8 mouse cellular contexts compared by ENCODE assay signal in the genomic region with DNA sequence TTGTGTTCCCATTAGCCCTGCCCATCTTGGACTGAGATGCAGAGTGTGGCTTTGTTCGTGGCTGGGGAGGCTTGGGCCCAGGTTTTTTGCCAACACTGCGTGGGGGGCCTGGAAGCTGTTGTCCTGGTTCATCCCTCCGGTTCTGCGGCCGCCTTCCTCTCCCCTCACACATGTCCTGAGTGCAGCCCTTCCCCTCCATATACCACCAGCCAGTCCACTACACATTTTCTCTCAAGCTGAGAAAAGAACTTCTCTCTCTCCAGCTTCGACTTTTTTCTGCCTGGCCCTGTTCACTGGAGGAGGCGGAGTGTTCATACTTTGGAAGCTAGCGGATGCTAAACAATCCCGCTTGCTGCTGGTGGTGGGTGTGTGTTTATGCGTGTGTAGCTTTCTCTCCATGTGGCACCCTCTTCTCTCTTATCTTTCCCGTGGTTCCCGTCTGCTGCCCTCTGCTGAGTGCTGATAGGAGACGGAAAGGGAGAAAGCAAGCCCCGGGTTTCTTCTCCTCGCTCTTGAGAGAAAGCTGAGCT. TPM values are rescaled to one million over a fixed set of nuclear protein-coding genes. Genes with fewer than 3 reads are reported as not detected.
DNase-seq lines count a peak whose midpoint lies in the region; ATAC-seq and TF ChIP-seq lines count a peak whose summit lies in the region.

No protein-coding gene starts in this region.

- ATAC-seq in neural tube, embryonic 12.5 days (ENCODE audit: low FRiP score, low read depth) = no peak
- no peak; the same call in 1 of the 2 replicates for ATAC-seq in embryonic facial prominence, embryonic 15.5 days (ENCODE audit: insufficient number of reproducible peaks, low FRiP score, low TSS enrichment, low read depth)
- peak; percentile 60 for ATAC-seq in hindbrain, embryonic 16.5 days
- ATAC-seq in limb, embryonic 15.5 days (ENCODE audit: insufficient number of reproducible peaks, low FRiP score, low TSS enrichment, low read depth) = no peak

- H3K9ac ChIP-seq in neural tube, embryonic 12.5 days = no peak overlapping the region
- no peak overlapping the region for H3K9ac ChIP-seq in embryonic facial prominence, embryonic 15.5 days
- peak overlapping the region; percentile 28; the same call in 1 of the 2 replicates for H3K9ac ChIP-seq in hindbrain, embryonic 16.5 days (ENCODE audit: low read depth, low read length)
- H3K9ac ChIP-seq in limb, embryonic 15.5 days = no peak overlapping the region

- H3K27ac ChIP-seq in neural tube, embryonic 12.5 days = no peak overlapping the region
- H3K27ac ChIP-seq in embryonic facial prominence, embryonic 15.5 days (replicated peaks) = peak overlapping the region; percentile 34
- no peak overlapping the region for H3K27ac ChIP-seq in hindbrain, embryonic 16.5 days (ENCODE audit: low read depth, low read length)
- H3K27ac ChIP-seq in limb, embryonic 15.5 days = peak overlapping the region; percentile 47; the same call in 1 of the 2 replicates
- peak overlapping the region; percentile 33; the same call in 1 of the 2 replicates for H3K27ac ChIP-seq in spleen, adult 2 months (ENCODE audit: insufficient read depth, low read length)

- H3K36me3 ChIP-seq in neural tube, embryonic 12.5 days = no peaks in the 10 kb centered on the region
- no peaks in the 10 kb centered on the region for H3K36me3 ChIP-seq in embryonic facial prominence, embryonic 15.5 days
- no peaks in the 10 kb centered on the region for H3K36me3 ChIP-seq in hindbrain, embryonic 16.5 days (ENCODE audit: control insufficient read depth, insufficient read depth, low read length)
- no peaks in the 10 kb centered on the region for H3K36me3 ChIP-seq in limb, embryonic 15.5 days
- H3K36me3 ChIP-seq in spleen, adult 2 months (ENCODE audit: control insufficient read depth, insufficient read depth, low read length) = 0 out of 2 replicates have a peak, but pooled peaks cover 2% of the 10 kb centered on the region

- H3K4me3 ChIP-seq in neural tube, embryonic 12.5 days = no peak overlapping the region
- H3K4me3 ChIP-seq in embryonic facial prominence, embryonic 15.5 days (replicated peaks) = no peak overlapping the region
- no peak overlapping the region for H3K4me3 ChIP-seq in hindbrain, embryonic 16.5 days (ENCODE audit: low read length)
- H3K4me3 ChIP-seq in limb, embryonic 15.5 days = no peak overlapping the region
- H3K4me3 ChIP-seq in spleen, adult 2 months (ENCODE audit: extremely low read depth, insufficient read depth, insufficient read length) = no peak overlapping the region

- TF ChIP-seq POLR2A in spleen, adult 2 months (IDR thresholded peaks at IDR 0.05; ENCODE audit: low read depth, low read length) = no peak

- 57% methylated on average over 15 of the region's 15 CpGs for WGBS in neural tube, embryonic 12.5 days
- 34% methylated on average over 15 of the region's 15 CpGs for WGBS in embryonic facial prominence, embryonic 15.5 days
- WGBS in hindbrain, embryonic 16.5 days = 33% methylated on average over 15 of the region's 15 CpGs
- 36% methylated on average over 15 of the region's 15 CpGs for WGBS in limb, embryonic 15.5 days
- 72% methylated on average over 15 of the region's 15 CpGs for WGBS in spleen, adult 2 months

- 0 out of 2 replicates have a peak overlapping the region, but pooled peaks have one; percentile 0 for H3K4me2 ChIP-seq in neural tube, embryonic 12.5 days (replicated peaks)
- no peak overlapping the region for H3K4me2 ChIP-seq in embryonic facial prominence, embryonic 15.5 days (replicated peaks)
- peak overlapping the region; percentile 18 for H3K4me2 ChIP-seq in hindbrain, embryonic 16.5 days (ENCODE audit: low read length)
- no peak overlapping the region for H3K4me2 ChIP-seq in limb, embryonic 15.5 days

- TF ChIP-seq CTCF in spleen, adult 2 months (IDR thresholded peaks at IDR 0.05; ENCODE audit: extremely low read depth, insufficient read depth, insufficient read length, insufficient replicate concordance) = no peak

- no peak for DNase-seq in neural tube, embryonic 10.5 days (ENCODE audit: extremely low spot score, low spot score)
- no peak for DNase-seq in spleen, adult 2 months (ENCODE audit: low read depth in 1 of 2, low spot score in 2 of 2)
- no peak for DNase-seq in adrenal gland, adult 2 months
- no peak for DNase-seq in kidney, adult 8-10 months

- peaks cover 33% of the 10 kb centered on the region for H3K4me1 ChIP-seq in neural tube, embryonic 12.5 days
- H3K4me1 ChIP-seq in embryonic facial prominence, embryonic 15.5 days = peaks cover 72% of the 10 kb centered on the region
- H3K4me1 ChIP-seq in hindbrain, embryonic 16.5 days (ENCODE audit: control insufficient read depth, insufficient read depth, low read depth, low read length) = peaks cover 14% of the 10 kb centered on the region
- H3K4me1 ChIP-seq in limb, embryonic 15.5 days = peaks cover 71% of the 10 kb centered on the region
- peaks cover 48% of the 10 kb centered on the region for H3K4me1 ChIP-seq in spleen, adult 2 months (ENCODE audit: control insufficient read depth, insufficient read depth, insufficient read length)

- H3K9me3 ChIP-seq in neural tube, embryonic 12.5 days = no peaks in the 10 kb centered on the region
- H3K9me3 ChIP-seq in embryonic facial prominence, embryonic 15.5 days (replicated peaks) = no peaks in the 10 kb centered on the region
- H3K9me3 ChIP-seq in hindbrain, embryonic 16.5 days (ENCODE audit: control insufficient read depth, low read length) = no peaks in the 10 kb centered on the region
- H3K9me3 ChIP-seq in limb, embryonic 15.5 days = no peaks in the 10 kb centered on the region

- no peaks in the 10 kb centered on the region; the same call in 1 of the 2 replicates for H3K27me3 ChIP-seq in neural tube, embryonic 12.5 days (replicated peaks)
- no peaks in the 10 kb centered on the region for H3K27me3 ChIP-seq in embryonic facial prominence, embryonic 15.5 days
- H3K27me3 ChIP-seq in hindbrain, embryonic 16.5 days (replicated peaks; ENCODE audit: control insufficient read depth, insufficient read depth, low read length) = no peaks in the 10 kb centered on the region
- no peaks in the 10 kb centered on the region for H3K27me3 ChIP-seq in limb, embryonic 15.5 days
- H3K27me3 ChIP-seq in spleen, adult 2 months (ENCODE audit: control insufficient read depth, insufficient read depth, low read length) = no peaks in the 10 kb centered on the region

RNA-seq across cellular contexts. Expression of a gene that starts 6.1 kb away (rescaled TPM):
- polyA plus RNA-seq in neural tube, embryonic 12.5 days (2016; fragmentation: Nextera tagmentation; extraction: Ambion mirVana) = 17.4 and 18.4 TPM in 2 replicates
- 26.3 and 27.5 TPM in 2 replicates for polyA plus RNA-seq in embryonic facial prominence, embryonic 15.5 days (2015; fragmentation: Nextera tagmentation; extraction: Ambion mirVana)
- polyA plus RNA-seq in hindbrain, embryonic 16.5 days (2015; fragmentation: Nextera tagmentation; extraction: Ambion mirVana) = 12.3 and 13.1 TPM in 2 replicates
- 30.5 and 36.5 TPM in 2 replicates for polyA plus RNA-seq in limb, embryonic 15.5 days (2015; fragmentation: Nextera tagmentation; extraction: Ambion mirVana)
- 19.2 and 19.4 TPM in 2 replicates for polyA plus RNA-seq in spleen, adult 2 months (2012; rRNA removed)
- 10 to 100 TPM; 50.2 to 54.5 TPM for total RNA-seq in adrenal gland, adult 2 months (2021)
- 23.7 and 33.8 TPM in 2 replicates for polyA plus RNA-seq in adrenal gland, adult 2 months (2012; rRNA removed)

Comparison
In these comparisons a context has a peak if more than half of its experiments do, and no peak if none do; other contexts are left out.
1. H3K27ac ChIP-seq: peak in embryonic facial prominence, embryonic 15.5 days (single experiment), limb, embryonic 15.5 days (single experiment) and spleen, adult 2 months (single experiment); none in neural tube, embryonic 12.5 days (single experiment) and hindbrain, embryonic 16.5 days (single experiment).
2. H3K4me2 ChIP-seq: peak in neural tube, embryonic 12.5 days (single experiment) and hindbrain, embryonic 16.5 days (single experiment); none in embryonic facial prominence, embryonic 15.5 days (single experiment) and limb, embryonic 15.5 days (single experiment).